Mouse (Mus musculus) MEL (cell line): ENCODE measurements at regions not wholly inside any gene's neighbourhood (a gene's known extent, or its start where the extent isn't known, plus 50 kb on each side); places are given as distances from the start of the nearest gene placed in this dataset.

Source experiments
- DNase-seq: peaks from one replicate; pipeline ENCODE4 v3.0.0; 2011; ENCODE audit warnings: low read depth, low spot score
- H3K27ac ChIP-seq: 2 replicates; pipeline ENCODE4 v1.5.1; 2012; ENCODE audit warnings: low read depth, mild to moderate bottlenecking, control low read depth, low read length, moderate library complexity; ENCODE audit not compliant: control insufficient read depth
- H3K27me3 ChIP-seq, 2 experiments: fragments of 150-350 bp in 1 of 2; sonication (generic) in 1 of 2; 2 replicates each; pipeline ENCODE4 v1.6.1; 2012; ENCODE audit warnings: low read length in 2 of 2, mild to moderate bottlenecking in 2 of 2, improper control_type of control experiment in 1 of 2, moderate library complexity in 1 of 2; ENCODE audit not compliant: insufficient read depth in 2 of 2, control insufficient read depth in 1 of 2
- H3K36me3 ChIP-seq, 2 experiments: 2 replicates each; pipeline ENCODE4 v1.6.1; 2012 to 2014; ENCODE audit warnings: low read length in 2 of 2, improper control_type of control experiment in 1 of 2, inconsistent platforms in 1 of 2, mild to moderate bottlenecking in 1 of 2; ENCODE audit not compliant: insufficient read depth in 2 of 2, control insufficient read depth in 1 of 2
- H3K4me1 ChIP-seq, 2 experiments: fragments of 150-350 bp in 1 of 2; sonication (generic) in 1 of 2; 2 replicates each; pipeline ENCODE4 v1.6.1; 2012; ENCODE audit warnings: low read length in 2 of 2, improper control_type of control experiment in 1 of 2, mild to moderate bottlenecking in 1 of 2; ENCODE audit not compliant: insufficient read depth in 2 of 2, control insufficient read depth in 1 of 2
- H3K4me3 ChIP-seq, 2 experiments: fragments of 150-350 bp in 1 of 2; sonication (generic) in 1 of 2; 2 replicates each; pipeline ENCODE4 v1.5.1; 2012; ENCODE audit warnings: low read depth in 2 of 2, low read length in 2 of 2, mild to moderate bottlenecking in 2 of 2, moderate library complexity in 2 of 2, control low read depth in 1 of 2, improper control_type of control experiment in 1 of 2; ENCODE audit not compliant: control insufficient read depth in 1 of 2, insufficient read depth in 1 of 2
- H3K79me2 ChIP-seq: 2 replicates; pipeline ENCODE4 v1.6.1; 2012; ENCODE audit warnings: mild to moderate bottlenecking, low read length, moderate library complexity; ENCODE audit not compliant: control insufficient read depth, poor library complexity, insufficient read depth
- H3K9ac ChIP-seq: 2 replicates; pipeline ENCODE4 v1.6.1; 2012; ENCODE audit warnings: low read depth, mild to moderate bottlenecking, control low read depth, low read length, moderate library complexity; ENCODE audit not compliant: control insufficient read depth, poor library complexity, severe bottlenecking
- H3K9me3 ChIP-seq: fragments of 150-350 bp; sonication (generic); replicated peaks from 2 replicates; pipeline ENCODE4 v1.6.1; 2012; ENCODE audit warnings: mild to moderate bottlenecking, low read length, improper control_type of control experiment, moderate library complexity; ENCODE audit not compliant: insufficient read depth
- CHD1 ChIP-seq: IDR thresholded peaks from 2 replicates; pipeline ENCODE4 v1.6.1; 2012; ENCODE audit warnings: low read depth, mild to moderate bottlenecking, inconsistent platforms, low read length, improper control_type of control experiment
- CTCF ChIP-seq, 3 experiments: IDR thresholded peaks in 2 of 3; conservative IDR thresholded peaks in 1 of 3; 2 replicates each; pipeline ENCODE4 v1.5.1; 2011 to 2012; ENCODE audit warnings: low read length in 3 of 3, low read depth in 2 of 3, mild to moderate bottlenecking in 2 of 3, improper control_type of control experiment in 1 of 3, inconsistent platforms in 1 of 3, mixed read lengths in 1 of 3, moderate library complexity in 1 of 3; ENCODE audit not compliant: control insufficient read depth in 1 of 3, insufficient read depth in 1 of 3, poor library complexity in 1 of 3, severe bottlenecking in 1 of 3
- E2F4 ChIP-seq: IDR thresholded peaks from 2 replicates; pipeline ENCODE4 v1.6.1; 2011; ENCODE audit warnings: low read depth, low read length, improper control_type of control experiment, borderline replicate concordance
- ELF1 ChIP-seq: IDR thresholded peaks from 2 replicates; pipeline ENCODE4 v1.6.1; 2014; ENCODE audit warnings: low read depth, mild to moderate bottlenecking, inconsistent platforms, low read length, improper control_type of control experiment, moderate library complexity
- ETS1 ChIP-seq: IDR thresholded peaks from 2 replicates; pipeline ENCODE4 v1.6.1; 2012; ENCODE audit warnings: low read depth, mild to moderate bottlenecking, inconsistent platforms, low read length, improper control_type of control experiment, moderate library complexity
- GATA1 ChIP-seq: IDR thresholded peaks from 2 replicates; pipeline ENCODE4 v1.6.1; 2011; ENCODE audit warnings: low read depth, low read length, improper control_type of control experiment
- HCFC1 ChIP-seq: IDR thresholded peaks from 2 replicates; pipeline ENCODE4 v1.6.1; 2012; ENCODE audit warnings: low read depth, mild to moderate bottlenecking, inconsistent platforms, low read length, improper control_type of control experiment, moderate library complexity
- JUND ChIP-seq: IDR thresholded peaks from 2 replicates; pipeline ENCODE4 v1.6.1; 2011; ENCODE audit warnings: low read depth, mild to moderate bottlenecking, improper control_type of control experiment, low read length
- KAT2A ChIP-seq: conservative IDR thresholded peaks from 2 replicates; pipeline ENCODE4 v1.6.1; 2012; ENCODE audit warnings: low read depth, low read length, improper control_type of control experiment, inconsistent platforms
- MAZ ChIP-seq: IDR thresholded peaks from 2 replicates; pipeline ENCODE4 v1.6.1; 2012; ENCODE audit warnings: low read depth, mild to moderate bottlenecking, inconsistent platforms, low read length, improper control_type of control experiment
- MEF2A ChIP-seq: IDR thresholded peaks from 2 replicates; pipeline ENCODE4 v1.6.1; 2014; ENCODE audit warnings: low read depth, mild to moderate bottlenecking, inconsistent platforms, low read length, improper control_type of control experiment; ENCODE audit not compliant: poor library complexity, insufficient replicate concordance, severe bottlenecking; ENCODE audit errors: extremely low read depth
- MXI1 ChIP-seq: IDR thresholded peaks from 2 replicates; pipeline ENCODE4 v1.6.1; 2011; ENCODE audit warnings: mild to moderate bottlenecking, low read depth, low read length, improper control_type of control experiment
- NELFE ChIP-seq: IDR thresholded peaks from 2 replicates; pipeline ENCODE4 v1.6.1; 2011; ENCODE audit warnings: low read depth, low read length, improper control_type of control experiment
- NRF1 ChIP-seq: IDR thresholded peaks from 2 replicates; pipeline ENCODE4 v1.6.1; 2014; ENCODE audit warnings: low read depth, mild to moderate bottlenecking, inconsistent platforms, low read length, improper control_type of control experiment, moderate library complexity; ENCODE audit not compliant: poor library complexity, insufficient read depth, severe bottlenecking
- POLR2A ChIP-seq, 2 experiments: IDR thresholded peaks; 2 replicates each; pipeline ENCODE4 v1.6.1; 2011 to 2012; ENCODE audit warnings: low read length in 2 of 2, mild to moderate bottlenecking in 2 of 2, control low read depth in 1 of 2, improper control_type of control experiment in 1 of 2, low read depth in 1 of 2, moderate library complexity in 1 of 2; ENCODE audit not compliant: control insufficient read depth in 1 of 2, insufficient read depth in 1 of 2, poor library complexity in 1 of 2
- POLR2AphosphoS2 ChIP-seq: IDR thresholded peaks from 2 replicates; pipeline ENCODE4 v1.6.1; 2011; ENCODE audit warnings: low read length, improper control_type of control experiment
- RAD21 ChIP-seq: IDR thresholded peaks from 2 replicates; pipeline ENCODE4 v1.6.1; 2011; ENCODE audit warnings: mild to moderate bottlenecking, low read depth, low read length, improper control_type of control experiment
- RCOR1 ChIP-seq: IDR thresholded peaks from 2 replicates; pipeline ENCODE4 v1.6.1; 2012; ENCODE audit warnings: low read depth, mild to moderate bottlenecking, inconsistent platforms, low read length, improper control_type of control experiment
- SMC3 ChIP-seq: IDR thresholded peaks from 2 replicates; pipeline ENCODE4 v1.6.1; 2011; ENCODE audit warnings: low read depth, low read length, improper control_type of control experiment
- TAL1 ChIP-seq: IDR thresholded peaks from 2 replicates; pipeline ENCODE4 v1.6.1; 2012; ENCODE audit warnings: mild to moderate bottlenecking, inconsistent platforms, low read length, moderate library complexity, mixed read lengths
- TBP ChIP-seq: IDR thresholded peaks from 2 replicates; pipeline ENCODE4 v1.8.0; 2011; ENCODE audit warnings: low read depth, low read length, improper control_type of control experiment
- UBTF ChIP-seq: IDR thresholded peaks from 2 replicates; pipeline ENCODE4 v1.6.1; 2012; ENCODE audit warnings: low read depth, mild to moderate bottlenecking, inconsistent platforms, low read length, improper control_type of control experiment, moderate library complexity, borderline replicate concordance; ENCODE audit not compliant: insufficient read depth
- USF1 ChIP-seq: IDR thresholded peaks from 2 replicates; pipeline ENCODE4 v1.6.1; 2014; ENCODE audit warnings: low read depth, mild to moderate bottlenecking, inconsistent platforms, low read length, improper control_type of control experiment, moderate library complexity
- ZC3H11A ChIP-seq: IDR thresholded peaks from 2 replicates; pipeline ENCODE4 v1.6.1; 2012; ENCODE audit warnings: low read depth, mild to moderate bottlenecking, inconsistent platforms, low read length, improper control_type of control experiment
- ZKSCAN1 ChIP-seq: IDR thresholded peaks from 2 replicates; pipeline ENCODE4 v1.6.1; 2012; ENCODE audit warnings: low read depth, mild to moderate bottlenecking, inconsistent platforms, low read length, improper control_type of control experiment, moderate library complexity
- ZMIZ1 ChIP-seq: IDR thresholded peaks from 2 replicates; pipeline ENCODE4 v1.6.1; 2012; ENCODE audit warnings: low read depth, mild to moderate bottlenecking, inconsistent platforms, low read length, improper control_type of control experiment, moderate library complexity
- ZNF384 ChIP-seq: IDR thresholded peaks from 2 replicates; pipeline ENCODE4 v1.6.1; 2012; ENCODE audit warnings: low read depth, mild to moderate bottlenecking, inconsistent platforms, low read length, improper control_type of control experiment

GRCm38 (mm10) chr5:111631572-111632161 is 102.1 kb upstream of the Gm26897 start:
- Histone ChIP-seq H3K4me3 (no peak overlapping the region), H3K27ac (no peak overlapping the region), H3K36me3 (no peaks in the 10 kb centered on the region)
- TF ChIP-seq JUND: no peak
- TF ChIP-seq NELFE: no peak
- no peak for TF ChIP-seq NRF1
- TF ChIP-seq, all 39 proteins: peak for 0
- H3K4me1 ChIP-seq: no peaks in the 10 kb centered on the region
- no peaks in the 10 kb centered on the region for H3K9me3 ChIP-seq
- no peak overlapping the region for H3K9ac ChIP-seq
- no peaks in the 10 kb centered on the region for H3K79me2 ChIP-seq
- no peak for DNase-seq
- no peaks in the 10 kb centered on the region for H3K27me3 ChIP-seq

DNA sequence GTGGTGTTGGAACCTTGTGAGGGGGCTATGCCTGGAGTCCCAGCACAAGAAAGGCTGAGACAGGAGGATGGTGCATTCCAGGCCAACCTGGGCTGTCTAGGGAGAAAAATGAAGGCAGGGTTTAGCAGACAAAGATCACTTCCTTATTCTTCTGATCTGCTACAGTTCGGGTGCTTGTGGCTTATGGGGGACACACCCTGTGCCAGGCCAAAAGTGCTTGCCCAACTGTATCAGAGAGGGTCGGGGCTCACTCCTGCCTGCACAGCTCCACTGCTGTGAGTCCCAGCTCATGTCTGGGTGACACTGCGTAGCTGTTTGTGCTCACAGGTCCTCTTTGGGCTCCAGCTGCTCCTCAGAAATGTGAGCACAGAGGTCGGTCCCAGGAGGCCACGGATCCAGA is 98.6 kb upstream of the Gm26897 start:
- Histone ChIP-seq H3K9me3 (no peaks in the 10 kb centered on the region), H3K79me2 (no peaks in the 10 kb centered on the region), H3K9ac (no peak overlapping the region), H3K27me3 (no peaks in the 10 kb centered on the region), H3K27ac (no peak overlapping the region), H3K4me1 (no peaks in the 10 kb centered on the region), H3K4me3 (no peak overlapping the region), H3K36me3 (no peaks in the 10 kb centered on the region)
- DNase-seq: no peak
- TF ChIP-seq KAT2A: no peak
- TF ChIP-seq GATA1: no peak
- TF ChIP-seq ZKSCAN1: no peak
- no peak for TF ChIP-seq SMC3
- TF ChIP-seq CHD1: no peak
- no peak for TF ChIP-seq UBTF

- H3K4me3 ChIP-seq: no peak overlapping the region
- no peaks in the 10 kb centered on the region for H3K79me2 ChIP-seq
- no peak overlapping the region for H3K27ac ChIP-seq
- TF ChIP-seq RCOR1: no peak
- no peak for TF ChIP-seq ETS1
- no peak for TF ChIP-seq TBP
- no peak for TF ChIP-seq HCFC1
- TF ChIP-seq ZMIZ1: no peak
- no peak for TF ChIP-seq USF1
- TF ChIP-seq ZC3H11A: no peak
- TF ChIP-seq MEF2A: no peak
- no peak for TF ChIP-seq ELF1
- TF ChIP-seq MAZ: no peak
- TF ChIP-seq NELFE: no peak
- TF ChIP-seq TAL1: no peak
- no peak for TF ChIP-seq MXI1
- no peak for TF ChIP-seq RAD21
- no peak for TF ChIP-seq ZNF384
- TF ChIP-seq POLR2A (IDR thresholded peaks at IDR 0.05; ENCODE audit: control insufficient read depth in 1 of 2, insufficient read depth in 1 of 2, low read depth in 1 of 2, low read length in 2 of 2, poor library complexity in 1 of 2): no peak
- no peak for TF ChIP-seq GATA1
- TF ChIP-seq POLR2AphosphoS2: no peak
- TF ChIP-seq CTCF (IDR thresholded peaks at IDR 0.05 in 2 of 3, conservative IDR thresholded peaks at IDR 0.05 in 1 of 3; ENCODE audit: control insufficient read depth in 1 of 3, insufficient read depth in 1 of 3, low read depth in 2 of 3, low read length in 3 of 3, poor library complexity in 1 of 3, severe bottlenecking in 1 of 3): no peak
- no peak for TF ChIP-seq E2F4
- H3K4me1 ChIP-seq: no peaks in the 10 kb centered on the region
- H3K36me3 ChIP-seq: no peaks in the 10 kb centered on the region
- H3K9ac ChIP-seq: no peak overlapping the region
- H3K27me3 ChIP-seq: no peaks in the 10 kb centered on the region
- DNase-seq: no peak
- H3K9me3 ChIP-seq: no peaks in the 10 kb centered on the region
These were observed 96.8 kb upstream of the Gm26897 start for GRCm38 (mm10) chr5:111636969-111637368.
